Mouse (Mus musculus) heart, adult 2 months (tissue): ENCODE data around the gene Elovl6. TPM values are rescaled to one million over a fixed set of nuclear protein-coding genes. Genes with fewer than 3 reads are reported as not detected.

Experiments used
- DNase-seq, 2 experiments: peaks; one replicate each; pipeline ENCODE4 v3.0.0; 2021
- H3K27ac ChIP-seq: fragments of 200-600 bp; 2 replicates; pipeline ENCODE4 v1.8.1; 2022
- H3K27me3 ChIP-seq: fragments of 200-500 bp; 2 replicates; pipeline ENCODE4 v1.6.1; 2012; ENCODE audit warnings: mild to moderate bottlenecking, low read length, inconsistent platforms, mixed read lengths; ENCODE audit not compliant: control insufficient read depth, insufficient read depth
- H3K36me3 ChIP-seq: fragments of 200-500 bp; 2 replicates; pipeline ENCODE4 v1.6.1; 2012; ENCODE audit warnings: low read length, inconsistent platforms; ENCODE audit not compliant: control insufficient read depth, insufficient read depth
- H3K4me1 ChIP-seq: fragments of 200-500 bp; 2 replicates; pipeline ENCODE4 v1.6.1; 2011; ENCODE audit warnings: low read length; ENCODE audit not compliant: control insufficient read depth, insufficient read depth
- H3K4me3 ChIP-seq: fragments of 200-600 bp; 2 replicates; pipeline ENCODE4 v1.8.1; 2022
- H3K79me2 ChIP-seq: fragments of 200-500 bp; replicated peaks from 2 replicates; pipeline ENCODE4 v1.6.1; 2012; ENCODE audit warnings: mild to moderate bottlenecking, inconsistent platforms, low read length, moderate library complexity, mixed read lengths; ENCODE audit not compliant: control insufficient read depth, insufficient read depth
- H3K9ac ChIP-seq: fragments of 200-500 bp; 2 replicates; pipeline ENCODE4 v1.6.1; 2012; ENCODE audit warnings: low read depth, mild to moderate bottlenecking, control low read depth, inconsistent platforms, low read length, mixed read lengths
- CTCF ChIP-seq: fragments of 200-600 bp; IDR thresholded peaks from 2 replicates; pipeline ENCODE4 v1.8.1; 2022; ENCODE audit warnings: antibody characterized with exemption, mild to moderate bottlenecking, moderate library complexity
- EP300 ChIP-seq: fragments of 200-500 bp; IDR thresholded peaks from 2 replicates; pipeline ENCODE4 v1.6.1; 2011; ENCODE audit warnings: low read depth, low read length, control low read depth; ENCODE audit not compliant: insufficient read depth
- POLR2A ChIP-seq: fragments of 200-500 bp; IDR thresholded peaks from 2 replicates; pipeline ENCODE4 v1.6.1; 2011; ENCODE audit warnings: mild to moderate bottlenecking, low read depth, low read length, control low read depth; ENCODE audit not compliant: insufficient read depth
- WGBS: fragments of 180-500 bp; shearing (Covaris S2); methylation state at CpG from one replicate; pipeline ENCODE4 v1.1.7; 2018; 5-methylcytosine and 5-hydroxymethylcytosine counted together
- intact Hi-C: fragments of 180-260 bp; cut with DNase I; formaldehyde crosslinking; loops from one replicate; pipeline ENCODE4 v1.15.1; 2025
- polyA plus RNA-seq: library from polyadenylated mRNA; depleted of rRNA; stranded (reverse); fragments of >200 nt; gene quantifications from 2 replicates; pipeline ENCODE4 v1.2.3, GENCODE M21; 2012
- total RNA-seq, 2 experiments: library from RNA; stranded (reverse); gene quantifications; 2 replicates each; pipeline ENCODE4 v1.2.3; 2021

Elovl6 gene
- total and polyA plus RNA-seq, 3 experiments, result 1.3 to 19.8 (median 1.7) TPM

DNA sequence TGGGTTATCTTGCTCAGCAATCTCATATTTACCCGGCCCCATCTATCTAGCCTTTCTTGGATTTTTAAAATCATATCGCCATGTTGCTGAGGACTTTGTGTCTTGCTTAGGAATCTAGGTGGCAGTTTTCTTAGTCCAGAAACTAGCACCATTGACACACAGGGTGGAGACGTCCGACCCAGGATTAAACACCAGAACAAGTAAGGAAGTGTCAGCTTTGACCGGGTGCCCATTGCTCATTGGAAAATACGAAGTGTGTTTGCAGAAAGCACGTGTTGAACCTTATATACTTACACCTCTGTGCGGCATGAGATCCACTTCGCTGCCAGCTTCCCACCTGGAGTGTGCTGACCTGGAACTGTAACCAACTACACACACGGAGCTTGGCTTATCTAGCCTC, 57.5 kb downstream of the Elovl6 start:
- no peak for TF ChIP-seq EP300
- 91% methylated on average over 10 of the region's 10 CpGs for WGBS
- H3K4me1 ChIP-seq, result peaks cover 1% of the 10 kb centered on the region; the same call in 1 of the 2 replicates
- H3K79me2 ChIP-seq, result no peaks in the 10 kb centered on the region
- no peak overlapping the region for H3K4me3 ChIP-seq
- H3K27ac ChIP-seq, result no peak overlapping the region
- no peak for DNase-seq
- intact Hi-C loops, result no loop called here
- no peaks in the 10 kb centered on the region for H3K27me3 ChIP-seq
- H3K36me3 ChIP-seq, result no peaks in the 10 kb centered on the region
- no peak overlapping the region for H3K9ac ChIP-seq

DNA sequence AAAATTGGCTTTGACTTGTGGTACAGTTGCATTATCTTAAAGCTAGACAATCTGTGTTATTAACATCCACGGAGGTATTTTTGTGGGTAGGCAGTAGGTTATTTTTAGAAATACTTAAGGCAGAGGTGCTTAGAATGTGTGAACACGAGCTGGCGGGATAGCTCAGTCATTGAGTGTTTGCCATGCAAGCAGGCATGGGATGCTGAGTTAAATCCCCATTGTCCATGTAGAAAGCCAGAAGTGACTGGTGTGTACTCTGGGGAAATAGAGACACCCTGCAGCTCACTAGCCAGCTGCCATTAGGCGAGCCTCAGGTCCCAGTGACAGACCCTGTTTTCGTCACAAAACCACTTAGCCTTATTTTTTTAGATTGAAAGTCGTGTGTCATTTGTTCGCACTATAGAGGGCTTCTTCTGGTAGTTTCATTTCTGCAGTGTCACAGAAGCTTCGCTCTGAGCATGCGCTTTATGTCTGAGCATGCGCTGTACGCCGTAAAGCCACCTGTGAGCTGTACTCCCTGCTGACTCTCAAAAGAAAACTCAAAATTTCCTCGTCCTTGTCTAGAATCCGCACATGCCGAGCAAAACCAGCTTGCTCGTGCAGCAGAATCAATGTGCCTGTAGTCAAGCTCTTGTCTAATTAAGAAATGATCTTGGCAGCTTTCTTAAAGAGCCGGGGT, 58.5 kb downstream of the Elovl6 start:
- H3K27ac ChIP-seq, result no peak overlapping the region
- H3K79me2 ChIP-seq, result no peaks in the 10 kb centered on the region
- no peaks in the 10 kb centered on the region for H3K27me3 ChIP-seq
- WGBS, result 66% methylated on average over 17 of the region's 17 CpGs
- no peak overlapping the region for H3K9ac ChIP-seq
- peaks cover 1% of the 10 kb centered on the region; the same call in 1 of the 2 replicates for H3K4me1 ChIP-seq
- intact Hi-C loops, result no loop called here
- no peak for TF ChIP-seq POLR2A
- no peak for TF ChIP-seq EP300
- TF ChIP-seq CTCF, result no peak
- H3K36me3 ChIP-seq, result no peaks in the 10 kb centered on the region
- H3K4me3 ChIP-seq, result 0 out of 2 replicates have a peak overlapping the region, but pooled peaks have one; percentile 9
- DNase-seq, result peak in 1 of 2 experiments; percentile 46

DNA sequence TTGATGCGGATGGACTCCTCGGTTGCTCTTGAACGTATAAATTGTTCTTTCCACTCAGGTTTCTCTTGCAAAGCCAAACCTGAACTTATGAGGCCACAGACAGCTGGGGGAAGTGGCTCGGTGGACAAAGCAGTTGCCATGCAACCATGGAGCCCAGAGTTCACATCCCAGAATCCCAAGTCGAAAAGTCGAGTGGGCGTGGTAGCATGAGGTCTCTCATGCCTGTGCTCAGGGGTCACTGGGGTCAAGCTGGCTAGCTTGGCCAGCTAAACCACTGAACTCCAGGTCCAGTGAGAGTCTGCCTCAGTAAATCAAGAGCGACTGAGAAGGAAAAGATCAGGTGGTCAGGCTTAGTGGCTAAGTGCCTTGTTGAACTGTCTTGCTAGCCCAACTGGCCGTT, 59.1 kb downstream of the Elovl6 start:
- DNase-seq, result no peak
- Histone ChIP-seq H3K79me2 (no peaks in the 10 kb centered on the region), H3K27ac (no peak overlapping the region), H3K4me3 (no peak overlapping the region), H3K4me1 (peaks cover 1% of the 10 kb centered on the region; the same call in 1 of the 2 replicates), H3K36me3 (no peaks in the 10 kb centered on the region), H3K27me3 (no peaks in the 10 kb centered on the region), H3K9ac (no peak overlapping the region)
- TF ChIP-seq POLR2A (no peak), EP300 (no peak), CTCF (no peak)
- intact Hi-C loops, result no loop called here
- 87% methylated on average over 9 of the region's 9 CpGs for WGBS

DNA sequence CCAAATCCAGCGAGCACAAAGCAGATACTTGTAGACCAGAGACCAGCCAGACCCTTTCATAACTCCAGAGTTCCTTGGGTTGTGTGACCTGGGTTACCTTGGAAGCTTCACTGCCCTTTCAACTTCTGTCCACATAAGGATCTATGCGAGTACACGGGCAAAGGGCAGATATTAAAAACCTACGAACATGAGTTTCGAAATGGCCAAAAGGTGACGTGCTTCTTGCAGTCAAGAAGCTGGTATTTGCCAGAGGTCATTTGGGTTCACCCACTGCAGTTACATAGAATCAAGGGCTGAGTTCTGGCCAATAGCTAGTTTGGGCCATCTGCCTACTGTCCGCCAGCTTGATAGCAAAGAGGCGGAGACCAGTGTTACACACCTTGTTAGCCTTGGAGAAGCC, 59.6 kb downstream of the Elovl6 start:
- Histone ChIP-seq H3K27me3 (no peaks in the 10 kb centered on the region), H3K9ac (no peak overlapping the region), H3K4me1 (peaks cover 1% of the 10 kb centered on the region; the same call in 1 of the 2 replicates), H3K27ac (no peak overlapping the region), H3K79me2 (no peaks in the 10 kb centered on the region), H3K36me3 (no peaks in the 10 kb centered on the region), H3K4me3 (no peak overlapping the region)
- TF ChIP-seq EP300, result no peak
- TF ChIP-seq CTCF, result no peak
- TF ChIP-seq POLR2A, result no peak
- intact Hi-C loops, result no loop called here
- DNase-seq, result no peak
- 91% methylated on average over 8 of the region's 8 CpGs for WGBS

- no peak overlapping the region for H3K9ac ChIP-seq
- 86% methylated on average over 9 of the region's 9 CpGs for whole genome bisulfite sequencing
- H3K4me3 ChIP-seq, result no peak overlapping the region
- intact Hi-C loops, result no loop called here
- no peak overlapping the region for H3K27ac ChIP-seq
- no peaks in the 10 kb centered on the region for H3K79me2 ChIP-seq
- TF ChIP-seq POLR2A, result no peak
- no peak for TF ChIP-seq EP300
- no peak for TF ChIP-seq CTCF
- no peaks in the 10 kb centered on the region for H3K36me3 ChIP-seq
- DNase-seq, result no peak
- H3K4me1 ChIP-seq, result peaks cover 1% of the 10 kb centered on the region; the same call in 1 of the 2 replicates
- no peaks in the 10 kb centered on the region for H3K27me3 ChIP-seq
These were observed 60.8 kb downstream of the Elovl6 start for GRCm38 (mm10) chr3:129593001-129593400.

DNA sequence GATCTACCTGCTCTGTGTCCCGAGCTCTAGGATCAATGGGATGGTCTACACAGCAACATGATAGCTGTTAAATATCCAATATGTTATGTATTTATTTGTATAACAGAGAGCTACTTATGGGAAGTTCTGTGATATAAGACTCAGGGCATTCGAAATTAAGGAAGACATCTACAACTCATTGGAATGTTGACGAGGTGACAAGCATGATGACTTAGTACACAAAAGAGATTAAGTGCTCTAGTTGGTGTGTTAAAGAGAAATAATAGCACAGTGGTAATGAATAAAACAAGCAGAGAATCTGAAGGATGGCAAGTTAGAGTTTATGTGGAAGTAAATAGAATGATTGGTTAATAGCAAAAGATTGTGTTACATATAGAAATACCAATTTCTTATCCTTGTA, 61.6 kb downstream of the Elovl6 start:
- intact Hi-C loops, result no loop called here
- no peaks in the 10 kb centered on the region for H3K36me3 ChIP-seq
- 88% methylated on average over 3 of the region's 3 CpGs for WGBS
- no peak overlapping the region for H3K9ac ChIP-seq
- no peak for DNase-seq
- TF ChIP-seq EP300 (no peak), POLR2A (no peak), CTCF (no peak)
- no peaks in the 10 kb centered on the region for H3K79me2 ChIP-seq
- H3K4me3 ChIP-seq, result no peak overlapping the region
- no peaks in the 10 kb centered on the region for H3K27me3 ChIP-seq
- peaks cover 1% of the 10 kb centered on the region; the same call in 1 of the 2 replicates for H3K4me1 ChIP-seq
- H3K27ac ChIP-seq, result no peak overlapping the region
